In genomic region chr1:132468926-132469325, GRCm38 (mm10) we compare ENCODE assay signal across 13 mouse cellular contexts. TPM values are rescaled to one million over a fixed set of nuclear protein-coding genes. Genes with fewer than 3 reads are reported as not detected.
DNase-seq lines count a peak whose midpoint lies in the region; ATAC-seq and TF ChIP-seq lines count a peak whose summit lies in the region.
"Had no signal": no experiment of that assay in that cellular context is flagged by ENCODE, and none has a peak within 500 bp of the region (broad histone marks: within the 10 kb centered on the region; RNA-seq: fewer than 3 reads in every experiment).

No protein-coding gene starts in this region.

- H3K36me3 ChIP-seq in lung, postnatal 0 days (ENCODE audit: insufficient read depth, low read length): peaks cover 6% of the 10 kb centered on the region
- H3K36me3 ChIP-seq in midbrain, embryonic 11.5 days (ENCODE audit: control insufficient read depth, insufficient read depth, low read length): peaks cover 4% of the 10 kb centered on the region; the same call in 1 of the 2 replicates

- TF ChIP-seq EP300 in lung, postnatal 0 days (IDR thresholded peaks at IDR 0.05): no peak

- no peak overlapping the region for H3K9ac ChIP-seq in lung, postnatal 0 days (replicated peaks; ENCODE audit: low read depth)
- H3K9ac ChIP-seq in midbrain, embryonic 11.5 days (ENCODE audit: low read length): no peak overlapping the region

- no peak overlapping the region for H3K27ac ChIP-seq in lung, postnatal 0 days (ENCODE audit: low read length)
- H3K27ac ChIP-seq in midbrain, embryonic 11.5 days (ENCODE audit: low read depth, low read length): no peak overlapping the region
- no peak overlapping the region for H3K27ac ChIP-seq in cerebellum, adult 2 months (ENCODE audit: insufficient read depth, low read length)
- H3K27ac ChIP-seq: hindbrain, postnatal 0 days; left cerebral cortex, adult 2 months had no signal

- H3K4me1 ChIP-seq in lung, postnatal 0 days (ENCODE audit: insufficient read depth, low read depth, low read length): no peaks in the 10 kb centered on the region
- H3K4me1 ChIP-seq in midbrain, embryonic 11.5 days (ENCODE audit: control insufficient read depth, insufficient read depth, low read length): no peaks in the 10 kb centered on the region
- H3K4me1 ChIP-seq in cerebellum, adult 2 months (ENCODE audit: control insufficient read depth, insufficient read depth, low read length): no peaks in the 10 kb centered on the region

- ATAC-seq in lung, postnatal 0 days: 0 out of 2 replicates have a peak, but pooled peaks have one; percentile 11
- no peak for ATAC-seq in midbrain, embryonic 11.5 days (ENCODE audit: low FRiP score)
- ATAC-seq: hindbrain, postnatal 0 days had no signal

- peak; percentile 9 for DNase-seq in gastrocnemius, postnatal 14 days
- no peak for DNase-seq in gastrocnemius, adult 18-20 months (ENCODE audit: low spot score)
- DNase-seq in kidney, postnatal 25 days: peak; percentile 37 to 38
- no peak for DNase-seq in kidney, adult 11 months
- peak; percentile 39 for DNase-seq in adipocyte (ENCODE audit: low spot score)
- no peak for DNase-seq in lung, postnatal 0 days (ENCODE audit: low spot score)
- DNase-seq in midbrain, embryonic 11.5 days (ENCODE audit: low spot score, missing footprints): no peak
- no peak for DNase-seq in cerebellum, adult 2 months
- DNase-seq: cerebellum, adult 8-10 months; gastrocnemius, postnatal 10 days; midbrain, embryonic 14.5 days had no signal

- H3K9me3 ChIP-seq in lung, postnatal 0 days (ENCODE audit: low read length): no peaks in the 10 kb centered on the region
- no peaks in the 10 kb centered on the region for H3K9me3 ChIP-seq in midbrain, embryonic 11.5 days (ENCODE audit: control insufficient read depth, low read length)

- H3K27me3 ChIP-seq in lung, postnatal 0 days (replicated peaks; ENCODE audit: insufficient read depth, low read length): no peaks in the 10 kb centered on the region
- no peaks in the 10 kb centered on the region for H3K27me3 ChIP-seq in midbrain, embryonic 11.5 days (ENCODE audit: control insufficient read depth, insufficient read depth, low read length)
- no peaks in the 10 kb centered on the region for H3K27me3 ChIP-seq in cerebellum, adult 2 months (ENCODE audit: control insufficient read depth, insufficient read depth, low read length)

- no peak overlapping the region for H3K4me3 ChIP-seq in lung, postnatal 0 days (ENCODE audit: low read depth, low read length)
- no peak overlapping the region for H3K4me3 ChIP-seq in midbrain, embryonic 11.5 days (ENCODE audit: low read depth, low read length)
- no peak overlapping the region for H3K4me3 ChIP-seq in cerebellum, adult 2 months (replicated peaks; ENCODE audit: insufficient read depth, low read depth, low read length)
- H3K4me3 ChIP-seq: left cerebral cortex, adult 2 months had no signal

- TF ChIP-seq CTCF in lung, postnatal 0 days (IDR thresholded peaks at IDR 0.05): no peak
- no peak for TF ChIP-seq CTCF in cerebellum, adult 2 months (IDR thresholded peaks at IDR 0.05; ENCODE audit: borderline replicate concordance, insufficient read depth, low read depth, low read length)

- TF ChIP-seq POLR2A in cerebellum, adult 2 months (IDR thresholded peaks at IDR 0.05; ENCODE audit: borderline replicate concordance, insufficient read depth, low read length): no peak

- intact Hi-C loops in gastrocnemius, postnatal 14 days (cut with DNase I; ENCODE audit: low total_unique reads): loop anchor here (5.0 kb wide), 1 partner anchor 102 kb away; no protein-coding TSS in a partner anchor

- H3K4me2 ChIP-seq in lung, postnatal 0 days (replicated peaks; ENCODE audit: low read depth, low read length): no peak overlapping the region
- no peak overlapping the region for H3K4me2 ChIP-seq in midbrain, embryonic 11.5 days

RNA-seq across cellular contexts. Expression of gene Rbbp5, which starts 8.2 kb away (rescaled TPM):
- 10 to 100 TPM; 17.1 to 17.4 TPM for total RNA-seq in gastrocnemius, postnatal 14 days (2021)
- total RNA-seq in gastrocnemius, adult 18-20 months (2021): 10 to 100 TPM; 16.9 to 20.3 TPM
- 16.5 and 18.6 TPM in 2 replicates for polyA plus RNA-seq in lung, postnatal 0 days (2015; fragmentation: Nextera tagmentation; extraction: Ambion mirVana)
- 65.2 and 65.9 TPM in 2 replicates for polyA plus RNA-seq in midbrain, embryonic 11.5 days (2014; fragmentation: Nextera tagmentation; extraction: Ambion mirVana)
- polyA plus RNA-seq in cerebellum, adult 2 months (2012; rRNA removed): 68.1 and 72.4 TPM in 2 replicates

RNA-seq across cellular contexts. Expression of gene Tmem81, which starts 37.1 kb away (rescaled TPM):
- total RNA-seq in gastrocnemius, postnatal 14 days (2021): 1 to 10 TPM in 1 of 2 experiments, under 1 TPM in 1; 0.84 to 1.0 TPM
- 1 to 10 TPM; 1.1 to 1.4 TPM for total RNA-seq in gastrocnemius, adult 18-20 months (2021)
- 1.3 and 1.7 TPM in 2 replicates for polyA plus RNA-seq in lung, postnatal 0 days (2015; fragmentation: Nextera tagmentation; extraction: Ambion mirVana)
- polyA plus RNA-seq in midbrain, embryonic 11.5 days (2014; fragmentation: Nextera tagmentation; extraction: Ambion mirVana): 0.86 and 1.5 TPM in 2 replicates
- polyA plus RNA-seq in cerebellum, adult 2 months (2012; rRNA removed): 5.3 and 6.1 TPM in 2 replicates

RNA-seq across cellular contexts. Expression of gene Dstyk, which starts 51.6 kb away (rescaled TPM):
- total RNA-seq in gastrocnemius, postnatal 14 days (2021): 10 to 100 TPM; 12.2 to 13.8 TPM
- total RNA-seq in gastrocnemius, adult 18-20 months (2021): 1 to 10 TPM; 9.6 to 9.9 TPM
- 12.2 and 14.4 TPM in 2 replicates for polyA plus RNA-seq in lung, postnatal 0 days (2015; fragmentation: Nextera tagmentation; extraction: Ambion mirVana)
- 11.6 and 13.0 TPM in 2 replicates for polyA plus RNA-seq in midbrain, embryonic 11.5 days (2014; fragmentation: Nextera tagmentation; extraction: Ambion mirVana)
- polyA plus RNA-seq in cerebellum, adult 2 months (2012; rRNA removed): 32.6 and 36.5 TPM in 2 replicates

Comparison
In these comparisons a context has a peak if more than half of its experiments do, and no peak if none do; other contexts are left out.
1. DNase-seq: peak in gastrocnemius, postnatal 14 days (single experiment), kidney, postnatal 25 days (2 of 2) and adipocyte (single experiment); none in gastrocnemius, adult 18-20 months (single experiment), kidney, adult 11 months (single experiment), lung, postnatal 0 days (single experiment), midbrain, embryonic 11.5 days (single experiment) and cerebellum, adult 2 months (0 of 2).